Mouse (Mus musculus): ENCODE data around the gene Ulk1.

DNA sequence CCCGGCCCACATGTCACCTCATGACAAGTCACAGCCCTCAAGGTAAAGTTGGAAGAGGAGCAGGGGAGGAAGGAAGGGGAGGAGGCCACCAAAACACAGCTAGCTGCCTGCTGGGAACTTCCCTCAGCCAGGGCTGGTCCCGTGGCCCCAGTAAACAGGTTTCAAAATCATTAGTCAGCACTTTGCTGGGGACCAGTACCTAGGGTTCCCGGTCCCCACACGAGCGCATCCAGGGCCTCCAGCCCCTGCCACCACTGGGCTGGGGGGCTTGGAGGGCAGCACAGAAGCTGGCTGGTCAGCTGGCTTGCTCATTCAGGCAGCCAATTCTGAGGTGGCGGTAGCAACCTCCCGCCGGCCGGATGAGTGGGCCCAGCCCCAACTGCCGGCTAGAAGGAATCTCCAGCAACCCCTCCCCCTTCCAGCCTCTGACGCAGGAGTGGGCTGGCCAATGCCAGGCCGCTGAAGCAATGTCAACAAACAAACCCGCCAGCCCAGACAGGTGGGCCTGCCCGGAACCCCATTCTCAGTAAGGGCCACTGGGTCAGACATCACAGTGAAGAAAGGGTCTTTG is 1.8 kb downstream of the Ulk1 start:
- TF ChIP-seq USF1 (IDR thresholded peaks at IDR 0.05; ENCODE audit: low read depth) (no peak), SRF (IDR thresholded peaks at IDR 0.05; ENCODE audit: control insufficient read depth, insufficient read length, low read depth) (no peak), POLR2A (IDR thresholded peaks at IDR 0.05; ENCODE audit: insufficient read length, low read depth) (peak; percentile 66), MAX (IDR thresholded peaks at IDR 0.05; ENCODE audit: low read depth) (no peak), E2F4 (IDR thresholded peaks at IDR 0.05; ENCODE audit: insufficient read depth) (no peak), CEBPB (IDR thresholded peaks at IDR 0.05; ENCODE audit: insufficient read depth, poor library complexity, severe bottlenecking) (no peak), TCF12 (IDR thresholded peaks at IDR 0.05; ENCODE audit: insufficient read depth, poor library complexity, severe bottlenecking) (no peak), POLR2AphosphoS2 (IDR thresholded peaks at IDR 0.05; ENCODE audit: insufficient read length, low read depth) (peak; percentile 63)

Measured in myocyte (in vitro differentiated cells).